Mouse (Mus musculus) embryonic facial prominence, embryonic 11.5 days (tissue): ENCODE results near the gene Emid1. TPM values are rescaled to one million over a fixed set of nuclear protein-coding genes. Genes with fewer than 3 reads are reported as not detected.

Experiments used
- ATAC-seq: fragments of 200-750 bp; cut with Nextera tagmentation; replicated peaks from 2 replicates; pipeline ENCODE4 v1.8.0; 2017; ENCODE audit warnings: low read depth; ENCODE audit not compliant: insufficient number of reproducible peaks, low FRiP score, low TSS enrichment
- DNase-seq: peaks from one replicate; pipeline ENCODE4 v3.0.0-alpha.2; 2015; ENCODE audit warnings: low spot score
- H3K27ac ChIP-seq: fragments of 300-500 bp; sonication (generic); replicated peaks from 2 replicates; pipeline ENCODE4 v1.5.1; 2014; ENCODE audit warnings: mild to moderate bottlenecking, low read depth, low read length, control low read depth
- H3K27me3 ChIP-seq: fragments of 300-500 bp; sonication (generic); 2 replicates; pipeline ENCODE4 v1.6.1; 2014; ENCODE audit warnings: mild to moderate bottlenecking, low read length, moderate library complexity, mixed read lengths; ENCODE audit not compliant: control insufficient read depth, insufficient read depth
- H3K36me3 ChIP-seq: fragments of 300-500 bp; sonication (generic); replicated peaks from 2 replicates; pipeline ENCODE4 v1.6.1; 2014; ENCODE audit warnings: low read depth, mild to moderate bottlenecking, low read length, moderate library complexity, mixed read lengths; ENCODE audit not compliant: control insufficient read depth, insufficient read depth
- H3K4me1 ChIP-seq: fragments of 300-500 bp; sonication (generic); 2 replicates; pipeline ENCODE4 v1.6.1; 2014; ENCODE audit warnings: low read length, mixed read lengths; ENCODE audit not compliant: control insufficient read depth, insufficient read depth
- H3K4me2 ChIP-seq: fragments of 300-500 bp; sonication (generic); 2 replicates; pipeline ENCODE4 v1.6.1; 2014; ENCODE audit warnings: low read depth, mild to moderate bottlenecking, control low read depth, low read length, moderate library complexity
- H3K4me3 ChIP-seq: fragments of 300-500 bp; sonication (generic); 2 replicates; pipeline ENCODE4 v1.5.1; 2014; ENCODE audit warnings: low read depth, low read length, control low read depth
- H3K9ac ChIP-seq: fragments of 300-500 bp; sonication (generic); replicated peaks from 2 replicates; pipeline ENCODE4 v1.6.1; 2014; ENCODE audit warnings: mild to moderate bottlenecking, control low read depth, low read length
- H3K9me3 ChIP-seq: fragments of 300-500 bp; sonication (generic); replicated peaks from 2 replicates; pipeline ENCODE4 v1.6.1; 2016; ENCODE audit warnings: mild to moderate bottlenecking, low read length, inconsistent platforms, mixed read lengths; ENCODE audit not compliant: control insufficient read depth
- WGBS: fragments of 180-500 bp; shearing (Covaris S2); extraction: QIAGEN DNeasy Blood & Tissue Kit; methylation state at CpG from one replicate; pipeline ENCODE4 v1.1.7; 2014; 5-methylcytosine and 5-hydroxymethylcytosine counted together
- polyA plus RNA-seq: library from polyadenylated mRNA; unstranded; fragments of >200 nt; fragmentation: Nextera tagmentation; extraction: Ambion mirVana; gene quantifications from 2 replicates; pipeline ENCODE4 v1.2.1, GENCODE M21; 2014

Emid1 gene
- polyA plus RNA-seq, 1 experiment from 2014 or later, result 11.9 TPM

DNA sequence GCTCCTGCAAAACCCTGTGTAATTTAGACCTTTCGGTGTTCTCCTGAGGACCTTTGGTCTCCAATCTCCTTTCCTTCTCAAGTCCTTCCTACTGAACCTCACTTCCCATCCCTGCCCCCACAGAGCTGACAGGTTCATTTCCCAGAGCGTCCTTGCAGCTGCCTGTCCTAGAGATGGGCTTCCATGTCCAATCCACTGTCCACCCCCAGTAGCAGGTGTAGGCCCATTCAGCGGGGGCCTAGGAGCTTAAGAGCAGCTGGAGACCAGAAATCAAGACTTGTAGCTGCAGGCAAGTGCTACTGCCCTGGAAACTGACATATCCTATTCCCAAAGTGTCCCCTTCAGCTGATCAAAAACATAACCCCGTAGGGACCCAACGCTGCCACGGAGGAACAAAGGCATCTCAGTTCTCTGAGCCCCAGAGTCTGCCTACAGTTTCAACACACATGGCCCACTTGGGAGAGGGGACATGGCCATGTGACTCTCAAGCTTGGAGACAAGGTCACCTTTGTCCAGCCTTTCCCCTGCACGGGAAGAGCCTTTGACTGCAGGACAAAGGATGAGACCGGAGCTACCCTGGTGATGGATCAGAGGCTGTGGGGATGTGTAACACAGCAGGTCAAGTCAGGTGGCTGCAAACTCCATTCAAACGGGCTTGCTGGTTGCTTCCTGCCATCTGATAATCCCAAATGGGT, 37.3 kb upstream of the Emid1 start:
- no peak overlapping the region for H3K27ac ChIP-seq
- no peaks in the 10 kb centered on the region for H3K27me3 ChIP-seq
- H3K9me3 ChIP-seq, result no peaks in the 10 kb centered on the region
- peaks cover 2% of the 10 kb centered on the region; the same call in 1 of the 2 replicates for H3K4me1 ChIP-seq
- H3K4me2 ChIP-seq, result no peak overlapping the region
- no peaks in the 10 kb centered on the region for H3K36me3 ChIP-seq
- DNase-seq (peak; percentile 39), ATAC-seq (no peak)
- H3K9ac ChIP-seq, result no peak overlapping the region
- WGBS, result 32% methylated on average over 9 of the region's 9 CpGs
- H3K4me3 ChIP-seq, result no peak overlapping the region

DNA sequence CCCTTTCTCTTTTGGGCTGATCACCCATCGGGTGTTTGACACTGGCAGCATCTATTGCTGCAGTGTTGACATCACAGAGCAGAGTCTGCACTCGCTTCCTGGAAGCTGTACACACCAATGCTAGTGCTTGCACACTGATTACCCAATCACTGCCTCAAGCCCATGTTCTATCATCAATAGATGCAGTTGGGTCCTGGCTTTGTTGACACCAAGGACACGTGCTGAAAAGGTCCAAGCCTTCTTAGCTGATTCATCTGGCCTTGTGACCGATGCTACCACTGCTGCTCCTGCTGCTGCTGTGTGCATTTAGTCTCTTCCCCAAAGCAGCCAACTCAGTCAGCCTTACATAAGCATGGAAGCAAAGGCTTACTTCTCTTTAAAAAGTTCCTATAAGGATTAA, 36.1 kb upstream of the Emid1 start:
- Histone ChIP-seq H3K9ac (no peak overlapping the region), H3K27me3 (no peaks in the 10 kb centered on the region), H3K9me3 (no peaks in the 10 kb centered on the region), H3K4me1 (peaks cover 2% of the 10 kb centered on the region; the same call in 1 of the 2 replicates), H3K36me3 (no peaks in the 10 kb centered on the region), H3K4me3 (no peak overlapping the region), H3K27ac (no peak overlapping the region), H3K4me2 (no peak overlapping the region)
- DNase-seq, result no peak
- 87% methylated on average over 4 of the region's 4 CpGs for WGBS
- ATAC-seq, result no peak

DNA sequence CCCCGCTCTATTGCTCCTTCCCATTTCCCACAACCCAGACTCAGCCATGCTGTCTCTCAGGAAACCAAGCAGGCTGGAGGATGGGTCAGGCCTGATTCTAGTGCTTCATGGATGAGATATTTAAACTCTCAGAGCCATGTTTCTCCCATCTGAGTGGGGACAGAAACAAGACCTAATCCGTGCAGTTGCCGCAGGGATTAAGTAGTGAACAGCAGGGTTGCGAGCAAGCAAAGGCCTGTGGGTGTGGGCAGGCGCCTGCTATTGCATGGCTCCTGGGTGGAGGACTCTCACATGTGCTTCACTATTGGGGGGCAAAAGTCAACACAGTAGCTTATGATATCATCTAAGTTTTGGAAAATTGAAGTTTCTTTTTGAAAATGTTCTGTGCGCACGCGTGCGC, 32.8 kb upstream of the Emid1 start:
- Histone ChIP-seq H3K27me3 (no peaks in the 10 kb centered on the region), H3K4me1 (0 out of 2 replicates have a peak, but pooled peaks cover 2% of the 10 kb centered on the region), H3K9me3 (no peaks in the 10 kb centered on the region), H3K4me3 (no peak overlapping the region), H3K27ac (0 out of 2 replicates have a peak overlapping the region, but pooled peaks have one; percentile 64), H3K36me3 (no peaks in the 10 kb centered on the region), H3K4me2 (no peak overlapping the region), H3K9ac (no peak overlapping the region)
- DNase-seq, result no peak
- 83% methylated on average over 9 of the region's 9 CpGs for WGBS
- no peak for ATAC-seq

GRCm38 (mm10) chr11:5184250-5184649, 32.2 kb upstream of the Emid1 start:
- peak overlapping the region; percentile 64 for H3K27ac ChIP-seq
- ATAC-seq (peak; percentile 81), DNase-seq (peak; percentile 72)
- no peaks in the 10 kb centered on the region for H3K9me3 ChIP-seq
- H3K36me3 ChIP-seq, result no peaks in the 10 kb centered on the region
- H3K9ac ChIP-seq, result 0 out of 2 replicates have a peak overlapping the region, but pooled peaks have one; percentile 11
- H3K4me1 ChIP-seq, result 0 out of 2 replicates have a peak, but pooled peaks cover 2% of the 10 kb centered on the region
- H3K4me2 ChIP-seq, result no peak overlapping the region
- H3K4me3 ChIP-seq, result no peak overlapping the region
- H3K27me3 ChIP-seq, result no peaks in the 10 kb centered on the region
- WGBS, result 13% methylated on average over 9 of the region's 9 CpGs

GRCm38 (mm10) chr11:5182870-5183269, 30.8 kb upstream of the Emid1 start:
- Histone ChIP-seq H3K36me3 (no peaks in the 10 kb centered on the region), H3K9ac (no peak overlapping the region), H3K4me2 (no peak overlapping the region), H3K9me3 (no peaks in the 10 kb centered on the region), H3K27ac (no peak overlapping the region), H3K4me3 (no peak overlapping the region), H3K27me3 (no peaks in the 10 kb centered on the region), H3K4me1 (no peaks in the 10 kb centered on the region)
- DNase-seq (no peak), ATAC-seq (no peak)
- 62% methylated on average over 4 of the region's 4 CpGs for WGBS

DNA sequence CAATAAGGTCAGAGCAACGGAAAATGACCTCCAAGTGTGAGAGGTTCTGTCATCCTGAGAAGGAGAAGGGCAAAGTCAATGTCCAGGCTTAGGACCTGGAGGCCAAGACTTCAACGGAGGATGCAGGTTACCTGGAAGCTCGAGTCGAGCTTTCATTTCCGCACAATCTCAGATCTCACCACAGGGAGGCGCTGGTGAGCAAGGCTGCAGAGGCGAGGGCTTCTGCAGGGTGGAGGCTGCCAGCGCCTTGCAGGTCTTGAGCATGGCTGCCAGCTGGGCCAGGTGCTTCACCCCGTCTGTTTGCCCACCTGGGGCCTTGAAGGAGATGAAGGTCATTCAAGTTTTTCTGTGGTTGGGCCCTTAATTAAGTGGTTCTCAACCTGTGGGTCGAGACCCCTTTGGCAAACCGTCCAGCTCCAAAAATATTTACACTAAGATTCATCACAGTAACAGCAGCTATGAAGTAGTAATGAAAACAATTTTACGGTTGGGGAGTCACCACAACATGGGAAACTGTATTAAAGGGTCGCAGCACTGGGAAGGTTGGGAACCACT, 29.9 kb upstream of the Emid1 start:
- no peak overlapping the region for H3K9ac ChIP-seq
- WGBS, result 20% methylated on average over 13 of the region's 13 CpGs
- no peaks in the 10 kb centered on the region for H3K9me3 ChIP-seq
- H3K27me3 ChIP-seq, result no peaks in the 10 kb centered on the region
- ATAC-seq (no peak), DNase-seq (peak; percentile 87)
- H3K27ac ChIP-seq, result no peak overlapping the region
- H3K36me3 ChIP-seq, result no peaks in the 10 kb centered on the region
- H3K4me1 ChIP-seq, result no peaks in the 10 kb centered on the region; the same call in 1 of the 2 replicates
- no peak overlapping the region for H3K4me2 ChIP-seq
- no peak overlapping the region for H3K4me3 ChIP-seq

DNA sequence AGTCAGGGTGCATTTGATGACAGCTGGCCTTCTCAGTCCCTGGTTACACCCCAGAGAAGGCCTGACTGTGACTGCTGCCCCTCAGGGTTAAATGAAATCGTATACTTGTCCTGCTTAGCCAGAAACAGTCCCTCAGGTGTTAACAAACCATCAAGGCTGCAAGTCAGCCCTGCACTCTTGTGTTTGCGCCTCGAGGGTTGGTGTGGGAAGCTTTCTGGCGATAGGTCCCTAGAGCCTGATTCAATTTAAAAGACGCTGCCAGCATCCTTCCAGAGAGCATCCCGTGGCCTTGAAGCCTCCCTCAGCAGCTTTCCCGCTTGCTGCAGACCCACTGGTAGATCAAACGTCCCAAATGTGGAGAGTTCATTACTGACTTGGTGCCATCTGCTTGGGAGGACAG, 27.3 kb upstream of the Emid1 start:
- H3K4me1 ChIP-seq, result no peaks in the 10 kb centered on the region; the same call in 1 of the 2 replicates
- no peak for DNase-seq
- H3K4me2 ChIP-seq, result no peak overlapping the region
- no peaks in the 10 kb centered on the region for H3K36me3 ChIP-seq
- H3K9ac ChIP-seq, result no peak overlapping the region
- ATAC-seq, result no peak
- 39% methylated on average over 8 of the region's 8 CpGs for WGBS
- H3K4me3 ChIP-seq, result no peak overlapping the region
- no peaks in the 10 kb centered on the region for H3K9me3 ChIP-seq
- no peak overlapping the region for H3K27ac ChIP-seq
- no peaks in the 10 kb centered on the region for H3K27me3 ChIP-seq

DNA sequence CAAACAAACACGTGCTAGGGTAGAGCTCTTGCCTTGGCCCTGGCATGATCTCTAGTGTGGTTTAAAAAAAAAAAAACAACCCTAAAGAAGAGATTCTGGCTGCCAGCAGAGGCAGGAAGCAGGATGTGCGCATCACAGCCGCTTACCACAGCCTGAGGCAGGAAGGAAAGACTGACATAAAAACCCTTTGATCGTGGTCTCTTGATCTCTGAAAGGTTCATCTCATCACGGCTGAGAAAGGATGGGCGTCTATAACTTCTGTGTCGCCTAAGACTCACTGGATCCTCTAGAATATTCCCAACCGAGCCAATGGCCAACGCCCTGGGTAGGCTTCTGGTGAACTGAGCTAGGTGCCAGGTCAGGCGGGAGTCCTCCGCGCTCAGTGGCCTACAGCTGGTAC, 25.1 kb upstream of the Emid1 start:
- Histone ChIP-seq H3K4me3 (no peak overlapping the region), H3K36me3 (no peaks in the 10 kb centered on the region), H3K4me1 (no peaks in the 10 kb centered on the region; the same call in 1 of the 2 replicates), H3K27ac (no peak overlapping the region), H3K4me2 (no peak overlapping the region), H3K9ac (no peak overlapping the region), H3K9me3 (no peaks in the 10 kb centered on the region), H3K27me3 (no peaks in the 10 kb centered on the region)
- no peak for ATAC-seq
- no peak for DNase-seq
- WGBS, result 58% methylated on average over 12 of the region's 12 CpGs
